Mouse (Mus musculus) olfactory bulb, adult 2 months (tissue): ENCODE results near the gene Pde5a.

Source experiments
- CTCF ChIP-seq: fragments of 200-500 bp; IDR thresholded peaks from 2 replicates; pipeline ENCODE4 v1.5.1; 2012; ENCODE audit warnings: low read depth, mild to moderate bottlenecking, low read length, moderate library complexity; ENCODE audit not compliant: insufficient read depth
- POLR2A ChIP-seq: fragments of 200-500 bp; IDR thresholded peaks from 2 replicates; pipeline ENCODE4 v1.6.1; 2012; ENCODE audit warnings: mild to moderate bottlenecking, low read depth, low read length, moderate library complexity; ENCODE audit not compliant: insufficient read depth

DNA sequence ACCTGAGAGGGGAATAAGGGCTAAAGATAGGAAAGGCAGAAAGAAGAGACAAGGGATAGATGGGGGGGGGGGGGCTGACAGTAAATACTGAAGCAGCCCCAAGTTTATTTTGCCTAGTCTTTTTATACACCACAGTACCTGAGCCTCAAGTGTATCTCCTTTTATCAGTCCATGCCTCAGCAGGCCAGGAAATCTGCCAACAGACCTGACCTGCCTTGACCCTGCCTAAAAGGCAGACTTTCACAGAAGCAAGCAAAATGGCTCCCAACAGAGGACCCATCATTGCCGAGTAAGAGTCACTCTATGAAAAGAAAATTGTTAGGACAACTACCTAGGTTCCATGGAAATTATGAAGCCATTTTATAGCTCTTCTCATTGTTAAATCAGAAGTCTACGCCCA, 179.1 kb downstream of the Pde5a start:
- TF ChIP-seq CTCF (no peak), POLR2A (no peak)
